Mouse (Mus musculus) liver, embryonic 11.5 days (tissue): ENCODE measurements around the gene Abtb2. TPM values are rescaled to one million over a fixed set of nuclear protein-coding genes. Genes with fewer than 3 reads are reported as not detected.
"Not testable (repeated sequence)": the region's sequence is repeated elsewhere in the genome, so short reads cannot be mapped to it uniquely, and the experiment has no call there.

Experiments used
- ATAC-seq: fragments of 200-750 bp; cut with Nextera tagmentation; replicated peaks from 2 replicates; pipeline ENCODE4 v1.8.0; 2017; ENCODE audit warnings: moderate number of reproducible peaks, mild to moderate bottlenecking, moderate TSS enrichment, moderate library complexity; ENCODE audit not compliant: low FRiP score
- DNase-seq: peaks from one replicate; pipeline ENCODE4 v3.0.0-alpha.2; 2017; ENCODE audit warnings: low spot score
- H3K27ac ChIP-seq: fragments of 300-500 bp; sonication (generic); 2 replicates; pipeline ENCODE4 v1.5.1; 2014; ENCODE audit warnings: mild to moderate bottlenecking, low read depth, low read length, control low read depth
- H3K27me3 ChIP-seq: fragments of 300-500 bp; sonication (generic); replicated peaks from 2 replicates; pipeline ENCODE4 v1.6.1; 2014; ENCODE audit warnings: low read length, mixed read lengths; ENCODE audit not compliant: control insufficient read depth, insufficient read depth
- H3K36me3 ChIP-seq: fragments of 300-500 bp; sonication (generic); 2 replicates; pipeline ENCODE4 v1.6.1; 2014; ENCODE audit warnings: mild to moderate bottlenecking, low read length, moderate library complexity, mixed read lengths; ENCODE audit not compliant: control insufficient read depth, insufficient read depth
- H3K4me1 ChIP-seq: fragments of 300-500 bp; sonication (generic); replicated peaks from 2 replicates; pipeline ENCODE4 v1.6.1; 2014; ENCODE audit warnings: low read length, mixed read lengths; ENCODE audit not compliant: control insufficient read depth, insufficient read depth
- H3K4me2 ChIP-seq: fragments of 300-500 bp; sonication (generic); 2 replicates; pipeline ENCODE4 v1.6.1; 2014; ENCODE audit warnings: mild to moderate bottlenecking, control low read depth, moderate library complexity
- H3K4me3 ChIP-seq: fragments of 300-500 bp; sonication (generic); 2 replicates; pipeline ENCODE4 v1.5.1; 2014; ENCODE audit warnings: low read depth, low read length, control low read depth
- H3K9ac ChIP-seq: fragments of 300-500 bp; sonication (generic); 2 replicates; pipeline ENCODE4 v1.6.1; 2014; ENCODE audit warnings: low read depth, low read length, control low read depth
- H3K9me3 ChIP-seq: fragments of 300-500 bp; sonication (generic); 2 replicates; pipeline ENCODE4 v1.6.1; 2016; ENCODE audit warnings: low read length, inconsistent platforms, mixed read lengths; ENCODE audit not compliant: control insufficient read depth
- WGBS: fragments of 180-500 bp; shearing (Covaris S2); extraction: QIAGEN DNeasy Blood & Tissue Kit; methylation state at CpG from one replicate; pipeline ENCODE4 v1.1.7; 2014; 5-methylcytosine and 5-hydroxymethylcytosine counted together
- polyA plus RNA-seq: library from polyadenylated mRNA; unstranded; fragments of >200 nt; fragmentation: Nextera tagmentation; extraction: Ambion mirVana; gene quantifications from 2 replicates; pipeline ENCODE4 v1.2.1, GENCODE M21; 2014

Gene Abtb2
- 4.6 and 5.4 TPM in 2 replicates for polyA plus RNA-seq

DNA sequence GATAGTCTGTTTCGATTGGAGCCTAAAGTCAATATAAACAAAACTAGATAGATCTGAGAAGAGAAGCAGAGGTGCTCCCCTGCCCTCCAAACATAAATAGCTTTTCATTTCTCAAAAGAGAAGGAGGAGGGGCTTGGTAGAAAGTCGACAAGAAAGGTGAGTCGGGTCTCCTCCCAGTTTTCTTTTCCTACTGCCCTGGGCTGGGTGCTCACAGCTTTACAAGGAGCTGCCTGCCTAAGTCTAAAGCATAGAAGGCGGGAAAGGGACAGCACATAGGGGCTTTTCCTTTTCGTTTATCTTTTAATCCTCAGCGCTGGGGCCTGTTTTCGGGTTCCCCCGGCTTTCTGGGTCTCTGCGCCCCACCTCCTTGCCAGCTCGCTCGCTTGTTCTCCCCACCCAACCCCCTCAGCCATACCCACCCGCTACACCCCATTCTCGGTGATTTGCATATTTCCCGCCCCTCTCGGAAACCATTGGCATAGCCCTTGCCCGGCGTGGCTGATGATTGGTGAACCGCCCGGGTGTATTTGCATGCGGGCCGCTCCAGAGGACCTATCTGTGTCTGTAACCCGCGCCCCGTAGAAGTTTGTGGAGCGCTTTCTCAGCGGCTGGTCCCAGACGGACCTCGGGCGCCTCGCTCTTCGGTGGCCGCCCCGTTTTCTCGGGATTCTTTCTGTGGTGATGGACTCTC lies at the start of gene Abtb2:
Gene Abtb2 (plus strand): TSS at position 579 of the 691 bp plus-strand sequence.
- under 1% methylated on average over 34 of the region's 34 CpGs for WGBS
- peak within 1 kb of the TSS; percentile 56 for H3K9ac ChIP-seq
- peak within 1 kb of the TSS; percentile 87 for H3K4me2 ChIP-seq
- ATAC-seq = peak; percentile 98
- H3K9me3 ChIP-seq = no peaks in the 10 kb centered on the region
- peak; percentile 90 for DNase-seq
- no peaks in the 10 kb centered on the region for H3K36me3 ChIP-seq
- peaks cover 22% of the 10 kb centered on the region for H3K4me1 ChIP-seq
- peak within 1 kb of the TSS; percentile 61 for H3K4me3 ChIP-seq
- peak within 1 kb of the TSS; percentile 50; the same call in 1 of the 2 replicates for H3K27ac ChIP-seq
- peaks cover 55% of the 10 kb centered on the region for H3K27me3 ChIP-seq

DNA sequence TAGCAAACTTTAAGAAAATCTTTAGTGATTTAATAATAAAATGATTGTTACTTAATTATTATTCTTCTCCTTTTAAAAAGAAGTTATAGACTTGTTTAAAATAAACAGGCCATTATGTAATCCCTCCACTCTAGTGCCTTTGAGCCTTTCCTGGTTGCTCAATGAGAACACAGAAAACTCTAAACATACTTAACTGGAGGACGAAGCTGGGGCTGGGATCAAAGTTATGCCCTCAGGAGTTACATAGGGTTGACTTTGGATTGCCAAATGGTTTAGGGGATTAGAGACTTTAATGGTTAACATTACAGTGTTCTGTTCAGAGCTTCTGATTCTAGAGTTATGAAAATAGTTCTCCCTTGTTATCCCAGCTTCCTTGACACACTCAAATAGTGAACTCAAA lies 49.6 kb upstream of the Abtb2 start:
- Histone ChIP-seq H3K4me1 (no peaks in the 10 kb centered on the region), H3K4me3 (no peak overlapping the region), H3K9ac (no peak overlapping the region), H3K4me2 (no peak overlapping the region), H3K27me3 (no peaks in the 10 kb centered on the region), H3K36me3 (no peaks in the 10 kb centered on the region), H3K9me3 (no peaks in the 10 kb centered on the region), H3K27ac (no peak overlapping the region)
- 59% methylated on average over 1 of the region's 1 CpGs for WGBS
- no peak for DNase-seq
- no peak for ATAC-seq

DNA sequence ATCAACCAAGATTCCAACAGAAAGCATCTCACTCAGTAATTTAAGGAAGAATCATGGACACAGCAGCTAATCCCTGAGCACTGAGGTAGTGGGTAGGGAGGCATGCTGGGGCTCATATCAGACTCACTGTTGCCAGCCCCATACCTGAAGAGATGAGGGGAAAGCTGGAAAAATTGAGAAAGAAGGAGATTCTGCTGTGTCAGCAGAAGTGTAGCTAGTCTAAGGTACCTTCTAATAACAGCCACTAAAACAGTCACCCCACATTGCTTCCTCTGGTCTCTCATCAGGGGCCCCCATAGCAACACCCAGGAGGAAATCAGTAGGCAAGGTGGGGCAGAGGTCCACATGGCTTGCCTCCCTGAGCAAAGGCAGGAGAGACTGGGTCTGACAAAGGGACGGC lies 40.5 kb upstream of the Abtb2 start:
- Histone ChIP-seq H3K36me3 (no peaks in the 10 kb centered on the region), H3K9ac (no peak overlapping the region), H3K4me2 (no peak overlapping the region), H3K27me3 (no peaks in the 10 kb centered on the region), H3K4me1 (no peaks in the 10 kb centered on the region), H3K27ac (no peak overlapping the region), H3K9me3 (no peaks in the 10 kb centered on the region), H3K4me3 (no peak overlapping the region)
- no peak for DNase-seq
- no peak for ATAC-seq
- 79% methylated on average over 1 of the region's 1 CpGs for WGBS

DNA sequence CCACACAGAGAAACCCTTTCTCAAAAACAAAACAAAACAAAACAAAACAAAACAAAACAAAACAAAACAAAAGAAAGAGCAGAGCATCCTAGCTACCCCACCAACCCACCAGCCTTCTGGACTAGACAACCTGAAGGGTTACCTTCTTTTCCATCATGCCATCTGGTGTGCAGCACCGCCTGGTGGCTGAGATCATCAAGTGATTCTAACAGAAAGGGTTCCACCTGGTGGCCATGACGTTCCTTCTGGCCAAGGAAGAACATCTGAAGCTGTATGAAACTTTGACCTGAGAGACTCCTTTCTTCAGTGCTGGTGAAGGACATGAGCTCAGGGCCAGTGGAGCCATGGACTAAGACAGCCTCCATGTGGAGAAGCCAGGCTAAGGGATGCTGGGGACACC lies 19.0 kb upstream of the Abtb2 start:
- H3K9me3 ChIP-seq = no peaks in the 10 kb centered on the region
- ATAC-seq (no peak), DNase-seq (peak; percentile 41)
- H3K4me1 ChIP-seq = no peaks in the 10 kb centered on the region
- no peaks in the 10 kb centered on the region for H3K27me3 ChIP-seq
- no peak overlapping the region for H3K9ac ChIP-seq
- 2% methylated on average over 2 of the region's 2 CpGs for WGBS
- H3K4me2 ChIP-seq = no peak overlapping the region
- no peak overlapping the region for H3K27ac ChIP-seq
- no peak overlapping the region for H3K4me3 ChIP-seq
- H3K36me3 ChIP-seq = no peaks in the 10 kb centered on the region

DNA sequence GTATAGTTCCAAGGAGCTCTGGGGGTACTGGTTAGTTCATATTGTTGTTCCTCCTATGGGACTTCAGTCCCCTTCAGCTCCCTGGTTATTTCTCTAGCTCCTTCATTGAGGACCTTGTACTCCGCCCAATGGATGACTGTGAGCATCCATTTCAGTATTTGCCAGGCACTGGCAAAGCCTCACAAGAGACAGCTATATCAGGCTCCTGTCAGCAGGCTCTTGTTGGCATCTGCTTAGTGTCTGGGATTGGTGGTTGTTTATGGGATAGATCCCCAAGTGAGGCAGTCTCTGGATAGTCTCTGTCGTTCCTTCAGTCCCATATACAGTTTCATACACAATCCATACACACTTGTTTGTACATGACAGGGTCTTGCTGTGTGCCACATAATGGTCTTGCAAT lies 15.8 kb upstream of the Abtb2 start:
- not testable (repeated sequence) for ATAC-seq, H3K27me3 ChIP-seq, H3K4me2 ChIP-seq, H3K27ac ChIP-seq, H3K9ac ChIP-seq, H3K4me1 ChIP-seq, H3K9me3 ChIP-seq, H3K4me3 ChIP-seq, H3K36me3 ChIP-seq, DNase-seq
- 70% methylated on average over 2 of the region's 2 CpGs for WGBS

DNA sequence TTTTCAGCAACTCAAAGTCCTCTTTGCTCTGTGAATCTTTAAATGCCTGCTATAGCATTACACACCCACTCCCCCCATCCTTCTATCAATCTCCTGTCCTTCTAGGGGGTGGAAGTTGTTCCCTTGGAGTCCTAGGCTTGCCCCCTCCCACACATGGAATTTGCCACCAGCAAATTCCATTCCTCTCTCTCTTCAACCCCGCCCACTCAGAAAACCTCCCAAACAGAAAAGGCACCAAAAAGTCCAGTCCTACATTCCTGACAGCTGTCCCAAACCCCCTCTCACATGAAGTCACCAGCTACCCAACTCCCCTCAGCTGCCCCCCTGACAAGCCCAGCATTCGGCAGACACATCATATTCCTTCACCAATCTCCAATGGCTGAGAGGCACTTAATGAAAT lies 12.1 kb upstream of the Abtb2 start:
- Histone ChIP-seq H3K9ac (no peak overlapping the region), H3K4me1 (no peaks in the 10 kb centered on the region), H3K9me3 (no peaks in the 10 kb centered on the region), H3K4me2 (no peak overlapping the region), H3K36me3 (no peaks in the 10 kb centered on the region), H3K27ac (no peak overlapping the region), H3K27me3 (peaks cover 6% of the 10 kb centered on the region), H3K4me3 (no peak overlapping the region)
- DNase-seq (no peak), ATAC-seq (no peak)
- 57% methylated on average over 2 of the region's 2 CpGs for WGBS

DNA sequence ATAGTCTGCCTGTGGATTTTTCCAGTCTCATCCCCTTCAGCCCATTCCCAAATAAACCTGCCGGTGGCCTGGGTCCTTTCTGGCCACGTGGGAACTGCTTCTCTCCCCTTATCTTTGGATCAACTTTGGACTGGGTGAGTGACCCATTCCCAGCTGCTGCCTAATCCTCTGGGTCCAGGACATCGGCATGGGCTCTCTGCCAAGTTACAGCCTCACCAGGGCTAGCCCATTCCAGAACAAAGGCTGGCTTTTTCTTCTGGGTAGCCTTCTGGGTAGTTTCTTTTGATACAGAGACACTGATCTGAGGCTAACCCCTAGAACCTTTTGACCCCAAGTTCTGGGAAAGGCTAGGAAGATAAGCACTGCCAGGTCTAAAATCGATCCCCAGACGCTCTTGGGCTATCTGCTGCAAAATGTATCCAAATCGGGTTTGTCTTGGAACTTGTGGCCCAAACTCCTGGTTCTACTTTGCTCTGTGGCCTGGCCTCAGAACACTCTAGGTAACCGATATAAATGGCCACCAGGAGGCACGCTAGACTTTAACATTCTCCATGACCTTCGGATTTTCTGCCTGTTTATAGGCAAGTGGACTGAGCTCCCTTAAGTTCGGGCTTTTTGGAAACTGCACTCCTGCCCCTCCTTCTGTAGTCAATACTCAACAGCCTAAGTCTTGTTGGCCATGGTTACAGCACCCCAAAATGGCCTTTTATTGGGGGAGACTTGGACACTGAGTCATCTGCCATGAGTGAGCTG lies 9.8 kb upstream of the Abtb2 start:
- H3K27ac ChIP-seq = no peak overlapping the region
- peaks cover 6% of the 10 kb centered on the region for H3K27me3 ChIP-seq
- no peak overlapping the region for H3K9ac ChIP-seq
- 51% methylated on average over 10 of the region's 10 CpGs for WGBS
- no peak overlapping the region for H3K4me2 ChIP-seq
- ATAC-seq (no peak), DNase-seq (no peak)
- H3K4me1 ChIP-seq = no peaks in the 10 kb centered on the region
- H3K9me3 ChIP-seq = no peaks in the 10 kb centered on the region
- H3K4me3 ChIP-seq = no peak overlapping the region
- no peaks in the 10 kb centered on the region for H3K36me3 ChIP-seq

DNA sequence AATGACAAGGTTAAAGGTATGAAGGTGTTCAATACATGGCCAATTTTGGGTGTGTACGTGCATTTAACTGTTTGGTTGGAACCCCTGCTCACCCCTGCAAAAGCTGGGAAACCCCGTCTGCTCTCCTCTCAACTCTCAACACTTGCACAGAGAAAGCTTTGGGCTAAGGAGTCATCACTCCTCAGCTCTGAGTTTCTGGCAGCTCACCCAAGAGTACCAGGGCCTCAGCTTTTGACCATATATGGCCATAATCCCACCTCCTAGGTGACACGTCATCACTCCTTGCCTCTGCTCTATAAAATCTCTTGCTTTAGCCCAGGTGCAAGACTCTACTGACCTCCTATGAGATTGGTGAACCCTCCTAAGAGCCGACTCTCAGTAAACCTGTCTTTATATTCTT lies 5.2 kb upstream of the Abtb2 start:
- Histone ChIP-seq H3K27me3 (peaks cover 25% of the 10 kb centered on the region), H3K4me3 (no peak overlapping the region), H3K36me3 (no peaks in the 10 kb centered on the region), H3K9me3 (no peaks in the 10 kb centered on the region), H3K4me2 (no peak overlapping the region), H3K27ac (no peak overlapping the region), H3K4me1 (peaks cover 6% of the 10 kb centered on the region), H3K9ac (no peak overlapping the region)
- 66% methylated on average over 4 of the region's 4 CpGs for WGBS
- DNase-seq (no peak), ATAC-seq (no peak)
